Mouse (Mus musculus): ENCODE measurements at regions not wholly inside any gene's neighbourhood (a gene's known extent, or its start where the extent isn't known, plus 50 kb on each side); places are given as distances from the start of the nearest gene placed in this dataset.
A peak's percentile ranks its signal among the peaks of the same experiment; 100 is the strongest.

DNA sequence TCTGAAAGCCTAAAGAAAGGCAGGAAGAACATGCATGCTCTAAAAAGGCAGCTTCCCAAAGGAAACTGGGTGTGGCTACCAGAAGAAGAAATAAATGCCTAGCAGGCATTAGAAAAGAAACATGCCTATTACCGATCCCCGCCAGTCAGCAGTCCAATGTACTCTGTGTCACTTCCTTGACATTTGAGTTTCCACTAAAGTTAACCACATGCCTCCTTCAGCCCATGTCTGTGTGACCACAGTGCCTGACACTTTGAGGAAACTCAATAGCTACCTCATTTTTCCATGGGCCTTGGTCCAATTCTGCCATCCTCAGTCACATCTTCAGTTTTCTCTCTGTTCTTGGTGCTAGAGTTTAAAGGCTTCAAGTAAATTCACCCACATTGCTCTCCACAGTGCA lies 233.7 kb upstream of the Isx start:
- Histone ChIP-seq H3K27me3 (no peaks in the 10 kb centered on the region), H3K4me1 (no peaks in the 10 kb centered on the region), H3K9ac (no peak overlapping the region), H3K27ac (no peak overlapping the region), H3K9me3 (replicated peaks) (no peaks in the 10 kb centered on the region), H3K4me3 (no peak overlapping the region), H3K4me2 (replicated peaks) (no peak overlapping the region), H3K36me3 (no peaks in the 10 kb centered on the region)
- 89% methylated on average over 2 of the region's 2 CpGs for WGBS
- ATAC-seq (ENCODE audit: low FRiP score), result no peak

DNA sequence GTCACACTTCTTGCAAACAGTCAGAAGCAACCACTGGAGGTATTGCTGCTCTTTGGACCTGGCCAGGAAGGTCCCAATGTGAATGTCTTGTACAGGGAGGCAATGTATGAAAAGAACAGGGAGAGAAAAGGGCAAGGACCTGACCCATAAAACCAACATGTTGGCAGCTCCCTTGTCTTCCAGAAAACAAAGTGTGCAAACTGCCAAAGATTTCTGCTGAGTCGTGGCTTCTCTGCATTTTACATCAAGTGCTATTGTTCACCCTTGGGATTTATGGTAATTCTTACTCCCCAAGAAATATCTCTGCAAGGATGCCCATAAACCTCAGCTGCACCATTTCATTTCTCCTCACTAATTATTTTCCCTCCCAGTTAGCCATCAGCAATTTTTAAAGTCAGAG lies 232.3 kb upstream of the Isx start:
- H3K36me3 ChIP-seq, result no peaks in the 10 kb centered on the region
- no peak overlapping the region for H3K9ac ChIP-seq
- no peak overlapping the region for H3K4me3 ChIP-seq
- no peaks in the 10 kb centered on the region for H3K27me3 ChIP-seq
- H3K4me1 ChIP-seq, result no peaks in the 10 kb centered on the region
- no peak overlapping the region for H3K4me2 ChIP-seq (replicated peaks)
- no peak for ATAC-seq (ENCODE audit: low FRiP score)
- H3K9me3 ChIP-seq (replicated peaks), result no peaks in the 10 kb centered on the region
- no peak overlapping the region for H3K27ac ChIP-seq
- WGBS, result 48% methylated on average over 1 of the region's 1 CpGs

DNA sequence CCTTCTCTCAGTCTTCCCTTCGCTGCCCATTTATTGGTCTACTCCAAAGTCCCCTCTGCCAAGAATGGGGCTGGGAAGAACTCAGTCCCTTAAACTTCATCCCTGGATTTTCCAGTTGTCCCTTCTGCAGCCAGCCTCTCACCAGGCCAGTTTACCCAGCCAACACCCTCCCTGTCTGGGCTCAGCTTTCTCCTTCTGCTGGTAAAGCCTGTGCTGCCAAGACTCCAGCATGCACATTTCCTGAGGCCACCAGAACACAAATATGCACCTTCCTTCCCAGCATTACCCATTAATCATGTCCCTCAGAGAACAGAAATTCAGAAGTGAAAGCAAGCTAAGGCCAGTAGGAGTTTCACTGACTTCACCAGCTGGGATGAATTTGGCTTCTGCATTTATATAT lies 213.0 kb upstream of the Isx start:
- Histone ChIP-seq H3K9me3 (replicated peaks) (no peaks in the 10 kb centered on the region), H3K4me2 (replicated peaks) (no peak overlapping the region), H3K27ac (no peak overlapping the region), H3K4me1 (no peaks in the 10 kb centered on the region), H3K27me3 (no peaks in the 10 kb centered on the region), H3K36me3 (no peaks in the 10 kb centered on the region), H3K9ac (no peak overlapping the region), H3K4me3 (no peak overlapping the region)
- ATAC-seq (ENCODE audit: low FRiP score), result no peak
- WGBS, result 100% methylated on average over 1 of the region's 1 CpGs

DNA sequence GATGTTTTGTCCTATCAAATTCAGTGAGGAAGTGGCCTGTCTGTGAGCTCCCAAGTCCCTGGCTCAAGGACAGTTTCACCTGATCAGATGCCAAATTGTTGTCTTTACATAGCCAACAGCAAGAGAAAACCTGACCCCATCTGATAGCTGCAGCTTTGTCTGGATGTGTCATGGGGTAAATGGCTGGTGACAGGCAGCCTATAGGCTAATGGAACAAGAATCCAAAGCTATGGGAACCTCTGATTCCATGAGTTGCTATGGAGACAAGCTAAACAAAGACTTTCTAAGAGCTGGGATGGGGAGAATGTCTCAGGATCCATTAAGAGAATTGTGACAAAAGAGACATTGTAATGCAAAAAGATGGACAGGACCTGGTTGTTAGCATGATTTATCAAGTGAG lies 184.6 kb upstream of the Isx start:
- no peak overlapping the region for H3K9ac ChIP-seq
- no peaks in the 10 kb centered on the region for H3K9me3 ChIP-seq (replicated peaks)
- no peak overlapping the region for H3K27ac ChIP-seq
- peak; percentile 40; the same call in 1 of the 2 replicates for ATAC-seq (ENCODE audit: low FRiP score)
- H3K4me3 ChIP-seq, result no peak overlapping the region
- H3K4me2 ChIP-seq (replicated peaks), result no peak overlapping the region
- H3K4me1 ChIP-seq, result no peaks in the 10 kb centered on the region
- H3K36me3 ChIP-seq, result no peaks in the 10 kb centered on the region
- H3K27me3 ChIP-seq, result no peaks in the 10 kb centered on the region

DNA sequence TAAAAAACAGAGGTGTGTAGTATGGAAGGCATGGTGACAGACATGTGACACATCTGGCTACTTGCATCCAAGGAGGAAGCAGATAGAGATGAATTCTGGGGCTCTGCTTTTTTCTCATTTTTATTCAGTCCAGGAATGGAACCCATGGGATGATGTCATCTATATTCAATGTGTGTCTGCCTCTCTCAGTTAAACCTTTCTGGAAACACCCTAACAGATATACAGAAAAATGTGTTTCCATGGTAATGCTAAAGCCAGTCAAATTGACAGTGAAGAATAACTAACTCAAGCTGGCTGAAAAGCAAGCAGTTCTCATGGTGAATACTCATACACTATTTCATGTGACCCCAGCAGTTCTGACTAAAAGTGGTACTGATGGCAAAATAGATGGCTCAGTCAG lies 177.0 kb upstream of the Isx start:
- Histone ChIP-seq H3K27me3 (no peaks in the 10 kb centered on the region), H3K27ac (no peak overlapping the region)
- ATAC-seq (ENCODE audit: low FRiP score), result no peak

DNA sequence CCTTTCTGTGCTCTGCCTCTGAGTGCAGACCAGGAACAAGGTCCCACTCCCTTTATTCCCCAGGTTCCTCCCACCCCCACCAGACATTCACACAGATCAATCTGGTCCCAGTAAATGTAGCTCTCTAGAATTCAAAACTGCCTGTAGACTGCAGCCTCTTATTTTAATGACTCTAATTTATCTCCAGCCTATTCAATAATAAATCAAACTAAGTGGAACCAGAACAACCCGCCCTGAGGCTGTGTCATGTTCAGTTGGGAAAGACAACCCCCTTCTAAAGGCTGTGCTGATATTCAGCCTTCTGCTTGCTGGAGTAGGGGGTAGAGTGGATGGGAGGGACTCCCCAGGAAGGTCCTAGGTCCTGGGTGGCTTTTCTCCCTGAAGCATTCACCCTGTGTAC lies 175.7 kb upstream of the Isx start:
- H3K36me3 ChIP-seq, result no peaks in the 10 kb centered on the region
- no peak for ATAC-seq (ENCODE audit: low FRiP score)
- no peaks in the 10 kb centered on the region for H3K9me3 ChIP-seq (replicated peaks)
- H3K27me3 ChIP-seq, result no peaks in the 10 kb centered on the region
- H3K9ac ChIP-seq, result no peak overlapping the region
- H3K4me3 ChIP-seq, result no peak overlapping the region
- 69% methylated on average over 1 of the region's 1 CpGs for WGBS
- no peaks in the 10 kb centered on the region for H3K4me1 ChIP-seq
- no peak overlapping the region for H3K4me2 ChIP-seq (replicated peaks)
- H3K27ac ChIP-seq, result no peak overlapping the region

More for the DNA sequence above, 177.0 kb upstream of the Isx start:
- Histone ChIP-seq H3K9me3 (replicated peaks) (no peaks in the 10 kb centered on the region), H3K36me3 (no peaks in the 10 kb centered on the region), H3K9ac (no peak overlapping the region), H3K4me1 (no peaks in the 10 kb centered on the region), H3K4me2 (replicated peaks) (no peak overlapping the region), H3K4me3 (no peak overlapping the region)

DNA sequence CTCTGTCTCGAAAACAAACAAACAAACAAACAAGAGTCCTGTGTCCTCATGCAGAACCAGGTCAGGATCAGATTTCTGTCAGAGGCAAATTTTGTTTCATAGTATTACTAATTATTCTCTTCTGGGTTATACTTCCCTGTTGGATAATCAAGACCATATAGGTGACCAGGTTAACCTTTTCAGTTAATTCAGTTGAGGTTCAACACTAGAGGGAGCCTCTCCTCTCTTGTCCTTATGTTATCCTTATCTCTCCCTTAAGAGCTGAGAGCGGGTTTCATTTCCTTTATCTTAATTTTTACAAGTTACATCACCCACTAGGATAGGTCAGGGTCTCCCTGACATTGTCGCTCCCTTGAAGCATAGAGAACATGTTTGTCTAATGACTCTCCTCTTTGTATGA lies 160.4 kb upstream of the Isx start:
- no peaks in the 10 kb centered on the region for H3K4me1 ChIP-seq
- ATAC-seq (ENCODE audit: low FRiP score), result no peak
- no peaks in the 10 kb centered on the region for H3K9me3 ChIP-seq (replicated peaks)
- H3K27me3 ChIP-seq, result no peaks in the 10 kb centered on the region
- no peak overlapping the region for H3K27ac ChIP-seq
- no peak overlapping the region for H3K4me2 ChIP-seq (replicated peaks)
- H3K9ac ChIP-seq, result no peak overlapping the region
- WGBS, result 78% methylated on average over 3 of the region's 3 CpGs
- no peaks in the 10 kb centered on the region for H3K36me3 ChIP-seq
- no peak overlapping the region for H3K4me3 ChIP-seq

DNA sequence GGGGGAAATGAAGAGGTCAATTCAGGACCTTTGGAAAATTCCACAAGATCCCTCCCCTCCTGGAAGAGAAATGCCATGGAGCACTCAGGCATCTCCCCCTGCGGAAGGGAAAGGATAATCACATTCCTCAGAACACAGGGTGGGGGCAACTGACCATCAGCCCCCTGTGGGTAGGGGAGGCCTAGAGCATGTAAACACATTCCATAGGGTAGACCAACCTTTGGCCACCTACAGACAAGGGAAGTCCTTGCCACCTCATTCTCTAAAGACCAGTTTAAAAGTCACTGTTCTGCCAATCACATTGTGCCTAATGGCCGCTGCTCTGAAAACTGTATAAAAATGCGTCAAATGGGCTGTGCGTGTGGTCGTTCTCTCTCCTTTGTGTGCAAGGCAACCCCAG lies 156.9 kb upstream of the Isx start:
- H3K9ac ChIP-seq, result no peak overlapping the region
- no peaks in the 10 kb centered on the region for H3K4me1 ChIP-seq
- WGBS, result 53% methylated on average over 5 of the region's 5 CpGs
- no peaks in the 10 kb centered on the region for H3K27me3 ChIP-seq
- no peaks in the 10 kb centered on the region for H3K36me3 ChIP-seq
- no peaks in the 10 kb centered on the region for H3K9me3 ChIP-seq (replicated peaks)
- ATAC-seq (ENCODE audit: low FRiP score), result no peak
- no peak overlapping the region for H3K27ac ChIP-seq
- H3K4me3 ChIP-seq, result no peak overlapping the region
- no peak overlapping the region for H3K4me2 ChIP-seq (replicated peaks)

DNA sequence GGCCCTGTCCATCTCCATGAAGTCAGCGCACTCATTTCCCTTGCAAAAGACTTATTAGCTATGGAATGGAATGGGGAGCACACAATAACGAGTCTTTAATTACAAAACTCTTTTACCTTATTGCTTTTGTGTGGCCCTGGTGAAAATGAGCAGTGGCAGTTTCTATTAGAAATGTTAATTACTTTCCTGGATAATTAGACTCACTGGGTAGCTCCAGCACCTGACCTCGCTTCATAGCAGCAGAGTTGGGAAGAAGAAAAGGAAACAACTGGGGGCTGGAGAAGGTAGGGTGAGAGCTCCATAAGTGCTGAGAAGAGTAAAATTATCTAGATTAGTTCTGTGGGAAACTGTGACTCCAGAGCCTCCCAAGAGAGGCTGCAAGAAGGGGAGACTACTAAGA lies 108.2 kb upstream of the Isx start:
- Histone ChIP-seq H3K4me2 (replicated peaks) (no peak overlapping the region), H3K36me3 (no peaks in the 10 kb centered on the region), H3K4me1 (no peaks in the 10 kb centered on the region), H3K9me3 (replicated peaks) (no peaks in the 10 kb centered on the region), H3K27me3 (no peaks in the 10 kb centered on the region), H3K4me3 (no peak overlapping the region), H3K9ac (no peak overlapping the region), H3K27ac (no peak overlapping the region)
- ATAC-seq (ENCODE audit: low FRiP score), result no peak
- WGBS, result 76% methylated on average over 3 of the region's 3 CpGs

DNA sequence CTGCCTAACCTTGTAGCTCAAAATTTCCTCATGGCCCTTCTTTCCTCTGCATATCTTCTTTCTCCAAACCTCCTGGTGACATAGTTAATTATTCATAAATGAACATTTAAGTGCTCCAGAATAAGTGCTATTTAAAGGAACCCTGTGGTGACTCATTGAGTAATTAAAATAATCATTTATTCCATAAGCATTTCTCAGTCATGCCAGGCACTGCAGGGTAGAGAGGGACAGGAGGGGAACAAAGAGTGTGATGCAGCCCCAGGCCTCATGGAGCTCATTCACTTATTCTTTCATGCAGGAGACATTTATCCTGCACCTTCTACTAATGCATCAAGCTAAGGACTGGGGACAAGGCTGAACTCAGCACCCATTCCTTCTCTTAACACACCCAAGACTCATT lies 97.4 kb upstream of the Isx start:
- H3K4me3 ChIP-seq, result no peak overlapping the region
- no peak overlapping the region for H3K4me2 ChIP-seq (replicated peaks)
- ATAC-seq (ENCODE audit: low FRiP score), result no peak
- H3K27me3 ChIP-seq, result no peaks in the 10 kb centered on the region
- no peaks in the 10 kb centered on the region for H3K9me3 ChIP-seq (replicated peaks)
- no peaks in the 10 kb centered on the region for H3K36me3 ChIP-seq
- H3K9ac ChIP-seq, result no peak overlapping the region
- H3K4me1 ChIP-seq, result no peaks in the 10 kb centered on the region
- no peak overlapping the region for H3K27ac ChIP-seq

DNA sequence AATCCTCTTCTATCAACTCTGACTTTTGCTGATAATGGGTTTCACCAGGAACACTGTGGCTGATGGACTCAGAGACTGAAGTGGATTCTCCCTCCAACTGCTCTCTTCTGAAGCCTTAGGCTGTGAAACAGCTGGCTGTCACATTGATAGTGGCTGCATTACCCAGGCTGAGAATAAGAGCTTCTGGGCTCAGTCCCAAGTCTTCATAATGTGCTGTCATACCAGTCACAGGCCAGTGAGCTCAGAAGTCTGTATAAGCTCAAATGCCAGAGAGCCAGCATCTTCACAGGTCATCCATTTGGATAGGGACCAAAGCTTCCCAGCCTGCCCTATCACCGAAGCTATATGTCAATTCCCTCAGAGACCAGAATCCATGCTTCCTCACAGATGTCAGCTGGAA lies 91.9 kb upstream of the Isx start:
- no peak for ATAC-seq (ENCODE audit: low FRiP score)
- peaks cover 14% of the 10 kb centered on the region for H3K9me3 ChIP-seq (replicated peaks)
- no peak overlapping the region for H3K4me3 ChIP-seq
- H3K36me3 ChIP-seq, result no peaks in the 10 kb centered on the region
- 81% methylated on average over 1 of the region's 1 CpGs for WGBS
- H3K4me2 ChIP-seq (replicated peaks), result no peak overlapping the region
- no peaks in the 10 kb centered on the region for H3K27me3 ChIP-seq
- H3K27ac ChIP-seq, result no peak overlapping the region
- no peak overlapping the region for H3K9ac ChIP-seq
- H3K4me1 ChIP-seq, result no peaks in the 10 kb centered on the region

DNA sequence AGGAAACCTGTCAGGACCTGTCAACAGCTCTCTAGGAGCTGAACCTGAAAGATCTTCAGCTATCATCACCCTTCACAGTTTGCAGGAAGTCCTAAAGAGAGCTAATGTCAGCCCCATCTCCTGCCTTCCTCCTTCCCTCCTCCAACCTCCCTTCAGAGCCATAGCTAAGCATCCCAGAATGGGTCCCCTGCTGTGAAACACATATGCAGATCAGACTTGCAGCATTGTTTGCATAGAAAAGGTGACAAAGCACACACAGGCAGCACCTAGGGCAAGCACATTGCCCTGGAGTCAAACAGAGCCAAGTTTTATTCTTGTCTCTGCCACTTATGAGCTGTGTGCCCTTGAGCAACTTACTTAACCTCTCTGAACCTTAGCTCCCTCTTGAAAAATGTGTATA lies 64.3 kb upstream of the Isx start:
- no peak for ATAC-seq (ENCODE audit: low FRiP score)
- no peak overlapping the region for H3K9ac ChIP-seq

DNA sequence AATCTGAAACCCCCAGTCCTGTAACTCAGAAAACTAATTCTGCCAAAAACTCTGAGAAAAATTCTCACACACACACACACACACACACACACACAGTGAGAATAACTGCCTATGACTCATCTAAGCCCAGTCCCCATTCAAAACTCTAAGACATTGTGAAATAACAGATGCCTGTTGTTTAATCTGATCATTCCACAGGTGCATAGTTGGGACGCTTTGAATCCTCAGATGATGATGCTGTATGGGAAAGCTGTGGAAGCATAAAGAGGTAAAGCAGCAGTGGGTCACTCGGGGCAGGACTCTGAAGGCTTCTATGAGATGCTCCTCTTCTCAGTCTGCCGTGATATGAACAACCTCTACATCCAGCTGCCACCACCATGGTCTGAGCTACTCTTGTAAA lies 62.9 kb upstream of the Isx start:
- Histone ChIP-seq H3K9ac (no peak overlapping the region), H3K27ac (no peak overlapping the region), H3K4me2 (replicated peaks) (no peak overlapping the region), H3K27me3 (no peaks in the 10 kb centered on the region), H3K9me3 (replicated peaks) (no peaks in the 10 kb centered on the region; the same call in 1 of the 2 replicates), H3K36me3 (no peaks in the 10 kb centered on the region), H3K4me3 (no peak overlapping the region), H3K4me1 (no peaks in the 10 kb centered on the region)
- no peak for ATAC-seq (ENCODE audit: low FRiP score)
- 87% methylated on average over 3 of the region's 3 CpGs for WGBS

More for the DNA sequence above, 64.3 kb upstream of the Isx start:
- no peaks in the 10 kb centered on the region for H3K27me3 ChIP-seq
- H3K9me3 ChIP-seq (replicated peaks), result no peaks in the 10 kb centered on the region; the same call in 1 of the 2 replicates
- H3K4me3 ChIP-seq, result no peak overlapping the region
- H3K4me1 ChIP-seq, result no peaks in the 10 kb centered on the region
- H3K27ac ChIP-seq, result no peak overlapping the region
- no peak overlapping the region for H3K4me2 ChIP-seq (replicated peaks)
- H3K36me3 ChIP-seq, result no peaks in the 10 kb centered on the region

DNA sequence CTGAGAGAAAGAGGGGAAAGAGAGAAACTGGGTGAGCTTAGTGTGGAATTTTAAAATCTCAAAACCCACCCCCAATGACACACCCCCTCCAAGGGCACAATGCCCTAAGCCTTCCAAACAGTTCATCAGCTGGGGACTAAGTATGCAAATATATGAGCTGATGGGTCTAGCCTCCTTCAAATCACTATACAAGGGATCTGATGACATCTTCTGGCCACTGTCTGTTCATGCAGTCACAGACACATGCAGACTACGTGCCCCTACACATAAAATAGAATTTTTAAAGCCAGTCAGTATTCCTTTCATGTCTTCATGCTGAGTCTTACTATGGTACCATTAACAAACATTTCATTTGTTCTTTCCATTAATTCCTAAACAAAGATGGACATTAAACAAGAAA lies 54.5 kb upstream of the Isx start:
- no peak; the same call in 1 of the 2 replicates for ATAC-seq (ENCODE audit: low FRiP score)
- Histone ChIP-seq H3K27me3 (no peaks in the 10 kb centered on the region), H3K4me3 (no peak overlapping the region), H3K27ac (no peak overlapping the region), H3K9me3 (replicated peaks) (no peaks in the 10 kb centered on the region), H3K4me1 (no peaks in the 10 kb centered on the region), H3K9ac (no peak overlapping the region), H3K36me3 (no peaks in the 10 kb centered on the region), H3K4me2 (replicated peaks) (no peak overlapping the region)
- 73% methylated on average over 1 of the region's 1 CpGs for WGBS
